Mouse (Mus musculus): ENCODE data around the gene 1600014C23Rik.

The 1600014C23Rik gene

GRCm38 (mm10) chr17:45726249-45726648 is 7.4 kb downstream of the 1600014C23Rik start:
- no peak for DNase-seq (ENCODE audit: low read depth)

GRCm38 (mm10) chr17:45724574-45724921 is 9.1 kb downstream of the 1600014C23Rik start:
- DNase-seq (ENCODE audit: low read depth): no peak

GRCm38 (mm10) chr17:45723732-45724573 is 9.7 kb downstream of the 1600014C23Rik start:
- peak; percentile 68 for DNase-seq (ENCODE audit: low read depth)

- no peak for DNase-seq (ENCODE audit: low read depth)
These were observed 15.3 kb downstream of the 1600014C23Rik start for GRCm38 (mm10) chr17:45718323-45718722.

- DNase-seq (ENCODE audit: low read depth): no peak
These were observed 22.1 kb downstream of the 1600014C23Rik start for GRCm38 (mm10) chr17:45711525-45711924.

- DNase-seq (ENCODE audit: low read depth): no peak
These were observed 23.2 kb downstream of the 1600014C23Rik start for GRCm38 (mm10) chr17:45710407-45710806.

GRCm38 (mm10) chr17:45709829-45710228 is 23.8 kb downstream of the 1600014C23Rik start:
- DNase-seq (ENCODE audit: low read depth): no peak

- DNase-seq (ENCODE audit: low read depth): no peak
These were observed 25.5 kb downstream of the 1600014C23Rik start for GRCm38 (mm10) chr17:45708179-45708578.

GRCm38 (mm10) chr17:45707376-45707775 is 26.3 kb downstream of the 1600014C23Rik start:
- DNase-seq (ENCODE audit: low read depth): no peak

- no peak for DNase-seq (ENCODE audit: low read depth)
These were observed 26.8 kb downstream of the 1600014C23Rik start for GRCm38 (mm10) chr17:45706796-45707195.

- no peak for DNase-seq (ENCODE audit: low read depth)
These were observed 30.5 kb downstream of the 1600014C23Rik start for GRCm38 (mm10) chr17:45703187-45703586.

GRCm38 (mm10) chr17:45702254-45702653 is 31.4 kb downstream of the 1600014C23Rik start:
- no peak for DNase-seq (ENCODE audit: low read depth)

GRCm38 (mm10) chr17:45701236-45701591 is 32.4 kb downstream of the 1600014C23Rik start:
- DNase-seq (ENCODE audit: low read depth): no peak

- no peak for DNase-seq (ENCODE audit: low read depth)
These were observed 33.0 kb downstream of the 1600014C23Rik start for GRCm38 (mm10) chr17:45700496-45701235.

- no peak for DNase-seq (ENCODE audit: low read depth)
These were observed 34.5 kb downstream of the 1600014C23Rik start for GRCm38 (mm10) chr17:45699039-45699740.

GRCm38 (mm10) chr17:45698368-45698767 is 35.3 kb downstream of the 1600014C23Rik start:
- no peak for DNase-seq (ENCODE audit: low read depth)

- DNase-seq (ENCODE audit: low read depth): no peak
These were observed 36.7 kb downstream of the 1600014C23Rik start for GRCm38 (mm10) chr17:45696981-45697380.

GRCm38 (mm10) chr17:45695227-45696120 is 38.2 kb downstream of the 1600014C23Rik start:
- DNase-seq (ENCODE audit: low read depth): no peak

- no peak for DNase-seq (ENCODE audit: low read depth)
These were observed 39.7 kb downstream of the 1600014C23Rik start for GRCm38 (mm10) chr17:45693812-45694565.

- no peak for DNase-seq (ENCODE audit: low read depth)
These were observed 41.5 kb downstream of the 1600014C23Rik start for GRCm38 (mm10) chr17:45692159-45692558.

- DNase-seq (ENCODE audit: low read depth): no peak
These were observed 43.6 kb downstream of the 1600014C23Rik start for GRCm38 (mm10) chr17:45690044-45690443.

Data from fibroblast of lung, adult 2 months (primary cell).